Mouse (Mus musculus) heart, postnatal 0 days (tissue): ENCODE results near the gene Zfp553.

Experiments
- CTCF ChIP-seq: IDR thresholded peaks from 2 replicates; pipeline ENCODE4 v1.5.1; 2016; ENCODE audit warnings: antibody characterized with exemption, control low read depth, low read depth
- EP300 ChIP-seq: IDR thresholded peaks from 2 replicates; pipeline ENCODE4 v1.6.1; 2016; ENCODE audit warnings: antibody characterized with exemption, low read depth

DNA sequence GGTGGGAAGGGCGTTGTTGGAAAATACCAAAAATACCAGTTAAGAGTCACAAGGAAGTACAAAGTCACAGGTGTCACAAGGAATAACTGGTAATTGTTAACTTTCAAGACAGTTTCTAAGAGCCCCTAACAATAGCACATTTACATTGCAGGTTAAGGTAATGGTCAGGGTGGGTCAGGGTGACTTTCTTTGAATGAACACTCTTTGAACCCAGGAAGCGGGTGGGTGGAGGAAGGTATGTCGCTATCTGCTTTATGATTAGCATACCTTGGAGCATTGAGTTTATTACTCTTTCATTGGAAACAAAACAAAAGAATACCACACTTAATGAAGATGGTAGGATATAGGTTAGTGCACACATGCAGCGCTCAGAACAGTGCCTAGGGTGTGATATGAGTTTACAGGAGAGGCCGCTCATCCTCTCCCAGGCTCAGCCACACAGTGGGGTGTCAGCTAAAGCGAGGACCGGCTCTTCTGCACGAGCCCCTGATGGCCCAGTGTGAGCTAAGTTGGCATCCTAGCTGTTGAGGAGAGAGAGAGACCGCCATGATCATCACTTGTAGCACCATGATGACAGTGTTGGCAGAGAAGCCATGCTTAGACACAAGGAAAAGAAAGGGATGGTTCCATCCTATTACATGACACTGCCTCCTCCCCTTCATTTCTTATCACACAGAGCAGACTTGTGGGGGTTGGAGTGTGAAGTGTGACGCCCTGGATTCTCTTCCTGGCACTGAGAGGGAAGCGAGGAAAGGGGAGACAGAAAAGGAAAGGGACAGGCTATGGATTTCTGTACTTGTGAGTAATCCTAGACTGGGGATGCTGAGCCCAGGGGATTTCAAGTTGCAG lies 7.5 kb upstream of the Zfp553 start:
- no peak for TF ChIP-seq CTCF
- TF ChIP-seq EP300: no peak
